Mouse (Mus musculus) cerebellum, adult 2 months (tissue): ENCODE measurements around the gene 4930519P11Rik.

Experiments used
- CTCF ChIP-seq: fragments of 200-500 bp; IDR thresholded peaks from 2 replicates; pipeline ENCODE4 v1.5.1; 2011; ENCODE audit warnings: low read depth, mild to moderate bottlenecking, control low read depth, low read length, moderate library complexity, borderline replicate concordance; ENCODE audit not compliant: insufficient read depth
- POLR2A ChIP-seq: fragments of 200-500 bp; IDR thresholded peaks from 2 replicates; pipeline ENCODE4 v1.6.1; 2011; ENCODE audit warnings: low read length, control low read depth, borderline replicate concordance; ENCODE audit not compliant: insufficient read depth

DNA sequence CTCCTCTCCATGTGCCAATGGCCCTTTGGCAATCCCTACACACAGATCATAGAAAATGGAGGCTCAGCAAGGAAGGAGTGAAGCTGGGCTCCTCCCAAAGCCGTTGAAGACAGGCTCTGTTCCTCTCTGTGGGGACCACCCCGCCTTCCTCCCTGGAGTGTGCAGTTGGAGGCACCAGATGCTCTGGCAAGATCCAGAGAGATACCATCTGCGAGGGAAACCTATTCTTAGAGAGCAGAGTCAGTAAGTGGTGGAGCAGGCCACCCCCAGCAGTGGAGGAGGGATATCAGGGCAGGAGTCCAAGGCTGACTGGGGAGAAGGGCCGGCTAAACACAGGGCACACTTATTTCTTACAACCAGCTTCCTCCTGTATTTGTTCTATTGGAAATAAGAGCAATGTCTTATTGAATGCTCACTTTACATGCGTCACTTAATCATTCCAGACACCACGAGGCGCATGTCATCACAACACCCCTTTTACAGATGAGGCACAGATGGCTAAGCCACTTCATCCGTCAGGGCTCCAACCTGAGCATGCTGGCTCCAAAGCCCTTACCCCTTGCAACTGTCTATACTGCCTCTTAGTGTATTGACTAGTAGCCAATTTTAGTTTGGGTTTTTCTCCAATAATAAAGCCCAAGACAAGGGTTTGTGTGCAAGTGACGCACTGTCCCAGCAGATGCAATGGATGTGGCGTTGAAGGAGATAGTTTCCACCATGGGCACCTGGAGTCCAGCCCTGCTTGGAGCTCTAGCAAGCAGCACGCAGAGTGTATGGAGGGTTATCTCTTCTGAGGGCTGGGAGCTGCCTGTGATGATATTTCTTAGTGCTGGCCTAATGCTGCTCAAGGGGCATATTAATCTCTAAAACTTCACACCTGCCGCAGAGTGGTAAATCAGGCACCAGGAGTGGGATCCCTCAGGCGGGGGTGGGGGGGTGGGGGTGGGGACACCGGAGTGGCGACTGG, 29.0 kb downstream of the 4930519P11Rik start:
- no peak for TF ChIP-seq CTCF
- TF ChIP-seq POLR2A, result no peak
